Mouse (Mus musculus): ENCODE data around the gene Ak9.
A peak's percentile ranks its signal among the peaks of the same experiment; 100 is the strongest.
"Not testable (repeated sequence)": the region's sequence is repeated elsewhere in the genome, so short reads cannot be mapped to it uniquely, and the experiment has no call there.

The Ak9 gene

DNA sequence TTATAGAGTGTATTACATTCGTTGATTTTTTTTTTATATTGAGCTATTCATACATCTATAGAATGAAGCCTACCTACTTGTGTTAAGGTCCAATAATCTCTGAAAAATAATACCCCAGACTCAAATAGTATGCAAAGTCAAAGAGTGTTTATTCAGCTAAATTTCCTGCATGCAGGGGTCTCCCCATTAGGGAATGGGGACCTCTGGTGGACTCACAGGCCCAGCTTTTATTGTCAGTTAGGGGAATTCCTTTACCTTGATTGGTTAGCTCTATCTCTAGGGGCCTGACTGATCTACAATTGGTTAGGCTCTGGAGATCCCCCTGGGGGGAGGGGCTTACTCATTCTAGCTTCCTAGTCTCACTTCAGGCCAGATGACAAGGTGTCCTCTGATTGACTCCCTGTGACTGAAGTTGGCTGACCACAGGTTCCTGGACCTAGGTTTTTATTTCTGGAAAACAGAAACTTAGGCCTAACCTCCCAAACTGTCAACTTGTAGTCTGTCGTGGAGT, 28.8 kb downstream of the Ak9 start:
- no peak for DNase-seq (ENCODE audit: low spot score in 2 of 2)

DNA sequence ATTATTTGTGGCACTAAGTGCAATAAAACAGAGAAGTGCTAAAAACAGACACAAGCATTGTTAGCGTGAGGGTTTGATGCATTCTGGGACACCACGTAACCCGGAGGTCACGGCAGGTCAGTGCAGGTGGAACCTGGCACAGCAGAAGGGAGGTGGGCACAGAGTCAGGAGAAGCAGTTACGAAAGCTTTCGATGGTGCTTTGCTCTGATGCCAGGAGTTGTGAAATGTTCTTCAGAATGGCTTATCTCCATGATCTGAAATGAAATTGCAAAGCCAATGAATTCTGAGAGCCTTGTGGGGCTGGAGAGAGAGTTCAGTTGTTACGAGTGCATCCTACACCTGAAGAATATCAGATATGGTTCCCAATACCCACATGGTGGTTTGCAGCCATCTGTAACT, 37.6 kb downstream of the Ak9 start:
- no peak for DNase-seq (ENCODE audit: low spot score in 2 of 2)

- no peak for DNase-seq (ENCODE audit: low spot score in 2 of 2)
Measured at GRCm38 (mm10) chr10:41365086-41365485, 61.3 kb downstream of the Ak9 start.

GRCm38 (mm10) chr10:41380466-41380865, 76.7 kb downstream of the Ak9 start:
- DNase-seq (ENCODE audit: low spot score in 2 of 2) = no peak

DNA sequence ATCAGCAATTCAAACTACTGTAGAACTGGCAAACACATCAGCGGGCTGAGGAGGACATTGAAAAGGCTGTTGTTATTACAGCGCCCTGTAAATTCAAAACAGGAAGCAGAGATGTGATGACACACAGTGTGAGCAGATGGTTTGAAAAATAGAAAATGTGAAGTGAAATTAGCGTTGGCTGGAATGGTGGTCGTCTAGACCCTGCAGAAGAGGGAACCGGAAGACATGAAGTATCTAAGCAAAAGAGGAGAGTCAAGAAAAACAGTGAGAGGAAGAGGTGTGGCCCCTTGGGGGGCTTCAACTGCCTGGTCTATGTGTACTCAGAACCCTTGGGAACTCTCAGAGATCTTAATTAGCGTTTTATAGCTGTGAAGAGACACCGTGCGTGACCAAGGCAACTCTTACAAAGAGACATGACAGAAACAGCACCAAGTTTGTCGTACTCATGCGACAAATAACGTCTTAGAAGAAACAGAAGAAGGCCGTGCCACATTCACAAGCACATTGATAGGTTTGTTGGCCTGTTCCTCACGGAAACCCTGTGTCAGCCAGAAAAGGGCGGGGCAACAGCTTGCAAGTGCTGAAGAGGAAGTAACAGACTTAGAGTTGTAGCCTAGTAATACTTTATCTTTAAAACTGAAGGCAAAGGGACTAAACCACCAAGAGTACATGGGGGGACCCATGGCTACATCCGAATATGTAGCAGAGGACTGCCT, 81.9 kb downstream of the Ak9 start:
- peak; percentile 17 to 26 for DNase-seq (ENCODE audit: low spot score in 2 of 2)

DNA sequence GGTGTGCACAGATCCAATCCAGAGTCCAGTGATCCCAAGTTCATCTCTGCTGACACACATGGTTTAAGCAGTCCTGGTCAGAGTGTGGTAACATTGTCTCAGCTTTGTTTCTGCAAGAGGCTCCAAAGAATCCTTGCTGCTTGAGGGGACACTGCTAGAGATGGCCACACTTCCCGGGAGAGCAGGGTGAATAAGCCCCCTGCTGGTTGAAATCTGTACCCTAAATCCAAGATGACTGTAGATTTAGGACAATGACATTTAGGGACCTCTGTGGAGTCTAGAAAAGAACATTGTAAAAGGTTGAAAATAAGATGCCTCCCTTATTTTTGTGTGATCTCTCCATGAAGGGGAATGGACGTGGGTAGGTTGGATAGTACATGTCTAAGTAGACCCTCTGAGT, 89.8 kb downstream of the Ak9 start:
- DNase-seq (ENCODE audit: low spot score in 2 of 2) = no peak

DNA sequence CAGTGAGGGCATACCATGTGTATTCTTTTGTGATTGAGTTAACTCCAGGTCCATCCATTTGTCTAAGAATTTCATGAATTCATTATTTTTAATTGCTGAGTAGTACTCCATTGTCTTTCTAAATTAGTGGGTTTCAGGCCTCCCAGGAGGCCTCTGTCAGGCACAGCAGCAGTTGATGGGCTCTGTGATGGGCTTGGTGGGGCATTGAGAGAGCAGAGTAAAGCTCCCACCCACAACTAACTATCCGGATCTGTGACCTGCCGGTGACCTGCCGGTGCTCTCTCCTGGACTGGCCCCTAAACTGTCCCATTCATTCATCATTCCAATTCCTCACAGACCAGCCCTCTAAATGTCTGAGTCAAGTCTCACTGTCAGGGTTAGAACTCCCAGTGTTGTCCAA, 97.3 kb downstream of the Ak9 start:
- no peak for DNase-seq (ENCODE audit: low spot score in 2 of 2)

DNA sequence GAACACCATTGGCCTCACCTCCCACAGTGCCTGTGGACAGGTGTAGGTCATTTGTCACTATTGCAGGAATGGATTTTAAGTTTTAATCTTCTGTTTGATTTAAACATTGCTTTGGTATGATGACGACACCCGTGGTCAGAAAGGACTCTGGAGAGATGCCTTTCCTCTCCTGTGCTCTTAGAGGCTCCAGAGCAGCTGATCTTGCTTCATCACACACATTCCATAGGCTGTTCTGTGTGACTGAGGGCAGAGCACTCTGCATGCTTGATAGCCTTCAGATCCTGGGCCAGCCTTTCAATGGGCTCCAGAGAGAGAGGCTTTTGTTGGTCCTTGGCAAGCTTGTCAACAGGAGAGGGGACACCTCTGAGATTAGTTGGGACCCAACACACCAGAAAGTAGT, 99.6 kb downstream of the Ak9 start:
- no peak for DNase-seq (ENCODE audit: low spot score in 2 of 2)

DNA sequence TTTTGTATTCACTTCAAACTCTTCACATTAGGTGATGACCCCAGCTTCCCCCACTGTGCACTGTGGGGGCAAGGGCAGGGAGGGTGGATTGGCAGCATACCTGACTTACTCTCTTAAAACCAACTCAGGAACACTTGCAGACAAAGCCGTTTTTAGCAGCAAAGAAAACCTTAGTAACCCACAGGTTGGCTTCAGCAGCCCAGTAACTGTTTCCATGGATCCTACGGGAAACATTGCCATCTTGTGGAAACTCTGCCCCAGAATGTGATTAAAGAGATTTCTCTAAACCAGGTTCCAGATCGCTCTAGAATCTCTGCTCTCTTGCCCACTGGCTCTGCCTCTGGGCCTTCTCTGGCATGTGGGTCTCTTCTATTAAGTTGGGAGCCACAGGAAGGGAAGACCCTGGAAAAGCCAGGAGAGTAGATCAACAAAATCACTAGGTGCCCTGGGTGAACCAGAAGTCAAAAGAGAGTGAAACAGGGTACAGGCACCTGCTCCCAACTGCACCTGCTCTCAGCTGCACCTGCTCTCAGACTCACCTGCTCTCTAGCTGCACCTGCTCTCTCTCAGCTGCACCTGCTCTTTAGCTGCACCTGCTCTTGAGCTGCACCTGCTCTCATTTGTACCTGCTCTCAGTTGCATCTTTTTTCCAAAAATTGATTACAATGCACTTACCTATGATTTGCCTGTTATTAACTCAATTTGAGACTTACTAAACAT, 100.3 kb downstream of the Ak9 start:
- no peak for DNase-seq (ENCODE audit: low spot score in 2 of 2)

GRCm38 (mm10) chr10:41410176-41410575, 106.4 kb downstream of the Ak9 start:
- not testable (repeated sequence) for DNase-seq (ENCODE audit: low spot score in 2 of 2)

DNA sequence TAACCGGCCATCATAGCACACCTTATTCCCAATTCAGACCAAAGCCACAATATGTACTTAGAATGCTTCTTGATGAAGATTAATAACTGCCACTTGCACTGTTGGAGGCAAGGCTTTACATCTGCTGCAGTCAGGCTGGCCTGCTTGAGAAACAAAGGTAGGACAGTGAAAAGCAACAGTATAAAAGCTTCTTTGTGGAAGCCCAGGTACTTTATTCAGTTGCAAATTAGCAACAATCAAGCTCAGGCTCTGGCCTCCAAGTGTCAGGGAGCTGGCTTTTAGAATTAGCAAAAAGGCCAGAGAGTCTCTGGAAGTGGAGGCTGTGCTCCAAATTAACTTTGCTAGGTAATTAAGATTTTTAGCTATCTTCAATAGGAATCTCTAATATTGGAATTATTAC, 107.0 kb downstream of the Ak9 start:
- not testable (repeated sequence) for DNase-seq (ENCODE audit: low spot score in 2 of 2)

- not testable (repeated sequence) for DNase-seq (ENCODE audit: low spot score in 2 of 2)
Measured at GRCm38 (mm10) chr10:41413471-41413870, 109.7 kb downstream of the Ak9 start.

- not testable (repeated sequence) for DNase-seq (ENCODE audit: low spot score in 2 of 2)
Measured at GRCm38 (mm10) chr10:41415368-41415767, 111.6 kb downstream of the Ak9 start.

DNA sequence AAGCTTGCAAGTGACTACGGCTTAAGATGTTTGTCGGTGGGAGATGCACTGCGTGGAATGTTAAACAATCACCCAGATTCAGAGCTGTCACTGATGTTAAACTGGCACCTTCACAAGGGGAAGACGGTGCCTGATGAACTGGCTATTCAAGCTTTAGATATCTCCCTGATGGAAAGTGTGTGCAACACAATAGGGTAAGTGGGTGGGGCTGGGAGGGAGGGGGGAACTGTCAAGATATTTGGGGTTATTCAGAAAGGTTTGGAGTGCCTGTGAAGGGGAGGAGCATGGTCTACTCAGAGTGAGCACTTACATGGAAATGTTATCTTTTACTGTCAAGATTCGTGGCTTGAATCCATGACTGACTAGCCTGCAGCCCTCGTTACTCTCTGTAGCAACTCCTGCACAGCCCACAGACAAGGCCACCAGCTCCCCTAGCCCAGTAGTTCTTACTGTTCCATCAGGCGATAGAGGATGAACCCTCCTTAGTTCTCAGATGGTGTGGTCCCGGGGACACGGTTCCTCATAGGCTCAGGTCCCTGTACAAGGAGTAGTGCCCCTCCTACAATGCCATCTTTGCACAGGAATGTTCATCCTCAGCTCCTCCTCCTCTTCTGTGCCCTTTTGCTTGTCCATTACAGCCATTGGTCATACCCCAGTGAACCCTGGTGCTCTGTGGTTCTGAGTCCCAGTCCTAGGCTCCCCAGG, 116.9 kb downstream of the Ak9 start:
- no peak for DNase-seq (ENCODE audit: low spot score in 2 of 2)

- no peak for DNase-seq (ENCODE audit: low spot score in 2 of 2)
Measured at GRCm38 (mm10) chr10:41423681-41424080, 119.9 kb downstream of the Ak9 start.

GRCm38 (mm10) chr10:41426368-41426767, 122.6 kb downstream of the Ak9 start:
- no peak for DNase-seq (ENCODE audit: low spot score in 2 of 2)

DNA sequence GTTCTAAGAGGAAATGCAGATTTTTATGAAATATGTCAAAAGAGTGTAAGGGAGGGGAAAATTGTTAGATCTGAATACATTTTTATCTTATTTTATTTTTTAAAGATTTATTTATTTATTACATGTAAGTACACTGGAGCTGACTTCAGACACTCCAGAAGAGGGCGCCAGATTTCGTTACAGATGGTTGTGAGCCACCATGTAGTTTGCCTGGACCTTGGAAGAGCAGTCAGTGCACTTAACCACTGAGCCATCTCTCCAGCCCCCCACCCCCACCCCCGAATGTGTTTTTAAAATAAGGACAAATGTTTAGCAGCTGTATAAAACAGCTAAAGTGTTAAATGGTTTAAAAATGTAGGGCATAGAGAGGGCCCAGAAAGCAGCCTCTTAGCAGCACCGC, 130.8 kb downstream of the Ak9 start:
- no peak for DNase-seq (ENCODE audit: low spot score in 2 of 2)

DNA sequence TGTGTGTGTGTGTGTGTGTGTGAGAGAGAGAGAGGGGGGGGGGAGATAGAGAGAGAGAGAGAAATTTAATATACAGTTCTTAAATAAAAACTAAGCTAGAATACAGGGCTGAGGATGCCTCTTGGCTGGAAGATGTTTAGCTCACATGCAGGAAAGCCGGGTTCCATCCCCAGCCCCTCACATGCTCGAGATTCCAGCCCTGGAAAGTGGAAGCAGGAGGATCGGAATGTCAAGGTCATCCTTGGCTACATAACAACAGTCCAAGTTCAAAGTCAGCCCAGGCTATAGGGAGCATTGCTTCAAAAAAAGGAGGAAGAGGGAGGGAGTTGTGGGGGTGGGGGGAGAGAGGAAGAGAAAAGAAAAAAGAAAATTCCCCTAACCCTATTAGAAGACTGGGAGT, 131.4 kb downstream of the Ak9 start:
- no peak for DNase-seq (ENCODE audit: low spot score in 2 of 2)

GRCm38 (mm10) chr10:41448216-41448615, 144.4 kb downstream of the Ak9 start:
- DNase-seq (ENCODE audit: low spot score in 2 of 2) = no peak

DNA sequence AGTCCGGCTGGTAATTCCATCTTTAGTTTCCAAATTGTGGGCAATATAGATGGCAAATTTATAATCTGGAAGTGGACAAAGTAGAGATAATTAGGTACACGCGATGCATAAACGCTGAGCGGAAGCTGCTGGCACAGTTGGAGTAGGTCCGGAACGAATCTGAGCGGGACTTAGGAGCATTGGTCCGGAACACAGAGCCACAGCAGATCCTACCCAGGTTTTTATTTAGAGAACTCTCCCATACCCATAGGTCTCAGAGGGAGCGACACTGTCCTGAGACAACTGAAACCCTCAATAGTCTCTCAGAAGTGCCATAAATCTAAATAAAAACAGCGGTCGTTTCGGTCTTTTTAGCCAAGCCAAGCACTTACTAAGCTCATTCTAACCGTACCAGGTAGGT, 145.9 kb downstream of the Ak9 start:
- no peak for DNase-seq (ENCODE audit: low spot score in 2 of 2)

GRCm38 (mm10) chr10:41450137-41450670, 146.4 kb downstream of the Ak9 start, which contains the start of gene Zbtb24:
Zbtb24 (plus strand) TSS chr10:41450383.
- peak; percentile 91 to 93 for DNase-seq (ENCODE audit: low spot score in 2 of 2)

All from frontal cortex, postnatal 10 days (tissue).